Mouse (Mus musculus): ENCODE measurements around the gene Gm13283. TPM values are rescaled to one million over a fixed set of nuclear protein-coding genes. Genes with fewer than 3 reads are reported as not detected.

Gm13283 gene
- not detected in 2 replicates for total RNA-seq (2023)

GRCm38 (mm10) chr4:88759610-88760268 is at the start of gene Gm13283:
Gene Gm13283 (plus strand): TSS chr4:88760119.

GRCm38 (mm10) chr4:88721791-88722721 is 37.9 kb upstream of the Gm13283 start, which contains the start of the genes Gm26566 and Klhl9:
Gene Gm26566 (plus strand): TSS chr4:88721805.
Gene Klhl9 (minus strand): TSS chr4:88722465.

DNA sequence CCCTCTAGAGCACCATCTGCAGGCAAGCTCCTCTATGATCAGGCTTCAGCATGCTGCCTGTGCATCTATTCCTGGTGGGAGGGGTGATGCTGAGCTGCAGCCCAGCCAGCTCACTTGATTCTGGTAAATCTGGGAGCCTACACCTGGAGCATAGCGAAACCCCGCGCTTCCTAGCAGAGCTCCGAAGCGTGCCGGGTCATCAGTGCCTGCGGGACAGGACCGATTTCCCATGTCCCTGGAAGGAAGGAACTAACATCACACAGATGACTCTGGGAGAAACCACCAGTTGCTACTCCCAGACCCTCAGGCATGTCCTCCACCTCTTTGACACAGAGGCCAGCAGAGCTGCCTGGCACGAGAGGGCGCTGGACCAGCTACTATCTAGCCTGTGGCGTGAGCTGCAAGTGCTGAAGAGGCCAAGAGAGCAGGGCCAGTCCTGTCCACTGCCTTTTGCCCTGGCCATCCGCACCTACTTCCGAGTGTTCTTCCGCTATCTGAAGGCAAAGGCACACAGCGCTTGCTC is 5.0 kb upstream of the Gm13283 start, which contains the start of gene Gm13271:
TSS of gene Gm13271 (plus strand) at position 51 of the 523 bp plus-strand sequence.

GRCm38 (mm10) chr4:88773534-88773933 is 13.6 kb downstream of the Gm13283 start, which contains the start of gene Gm13290:
Gene Gm13290 (plus strand): TSS chr4:88773834.

GRCm38 (mm10) chr4:88776622-88777021 is 16.7 kb downstream of the Gm13283 start, which contains the start of gene Gm13289:
Gene Gm13289 (plus strand): TSS chr4:88776922.

DNA sequence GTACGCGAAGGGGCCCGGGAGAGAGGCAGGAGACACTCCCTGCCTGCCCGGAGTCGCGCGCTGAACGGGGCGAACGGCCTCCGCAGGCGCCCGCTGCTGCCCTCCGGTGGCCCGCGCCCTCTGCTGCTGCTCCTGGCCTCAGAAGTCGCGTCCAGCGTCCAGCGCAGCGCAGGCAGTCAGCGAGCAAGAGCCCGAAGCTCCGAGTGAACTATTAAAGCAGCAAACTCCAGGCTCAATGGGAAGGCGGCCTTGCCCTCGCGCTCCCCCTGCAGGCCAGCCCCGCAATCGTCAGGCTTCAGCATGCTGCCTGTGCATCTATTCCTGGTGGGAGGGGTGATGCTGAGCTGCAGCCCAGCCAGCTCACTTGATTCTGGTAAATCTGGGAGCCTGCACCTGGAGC is 19.6 kb downstream of the Gm13283 start, which contains the start of gene Gm13272:
TSS of gene Gm13272 (plus strand) at position 301 of the 400 bp plus-strand sequence.

DNA sequence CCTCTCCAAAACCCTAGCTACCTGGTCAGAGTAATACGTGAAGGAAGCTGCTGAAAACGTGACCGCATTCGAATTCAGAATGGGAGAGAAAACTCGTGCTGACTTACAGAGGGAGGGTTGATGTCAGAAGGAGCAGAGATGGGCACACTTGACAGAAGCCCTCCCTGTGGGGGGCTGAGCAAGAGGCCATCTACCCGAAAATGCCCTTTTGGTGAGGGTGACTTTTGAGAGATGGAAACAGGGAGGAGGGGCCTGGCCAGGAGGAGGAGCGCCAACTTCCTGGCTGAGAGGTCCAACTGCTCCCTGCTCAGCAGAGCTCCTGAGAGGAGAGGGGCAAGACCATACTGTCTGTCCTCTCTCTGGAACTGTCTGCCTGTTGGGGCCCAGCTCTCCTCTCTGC is 21.9 kb downstream of the Gm13283 start, which contains the start of gene Ifnz:
TSS of gene Ifnz (plus strand) at position 301 of the 400 bp plus-strand sequence.

DNA sequence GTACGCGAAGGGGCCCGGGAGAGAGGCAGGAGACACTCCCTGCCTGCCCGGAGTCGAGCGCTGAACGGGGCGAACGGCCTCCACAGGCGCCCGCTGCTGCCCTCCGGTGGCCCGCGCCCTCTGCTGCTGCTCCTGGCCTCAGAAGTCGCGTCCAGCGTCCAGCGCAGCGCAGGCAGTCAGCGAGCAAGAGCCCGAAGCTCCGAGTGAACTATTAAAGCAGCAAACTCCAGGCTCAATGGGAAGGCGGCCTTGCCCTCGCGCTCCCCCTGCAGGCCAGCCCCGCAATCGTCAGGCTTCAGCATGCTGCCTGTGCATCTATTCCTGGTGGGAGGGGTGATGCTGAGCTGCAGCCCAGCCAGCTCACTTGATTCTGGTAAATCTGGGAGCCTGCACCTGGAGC is 25.5 kb downstream of the Gm13283 start, which contains the start of gene Gm13276:
TSS of gene Gm13276 (plus strand) at position 301 of the 400 bp plus-strand sequence.

GRCm38 (mm10) chr4:88788402-88788801 is 28.5 kb downstream of the Gm13283 start, which contains the start of gene Gm13277:
Gene Gm13277 (plus strand): TSS chr4:88788632.

DNA sequence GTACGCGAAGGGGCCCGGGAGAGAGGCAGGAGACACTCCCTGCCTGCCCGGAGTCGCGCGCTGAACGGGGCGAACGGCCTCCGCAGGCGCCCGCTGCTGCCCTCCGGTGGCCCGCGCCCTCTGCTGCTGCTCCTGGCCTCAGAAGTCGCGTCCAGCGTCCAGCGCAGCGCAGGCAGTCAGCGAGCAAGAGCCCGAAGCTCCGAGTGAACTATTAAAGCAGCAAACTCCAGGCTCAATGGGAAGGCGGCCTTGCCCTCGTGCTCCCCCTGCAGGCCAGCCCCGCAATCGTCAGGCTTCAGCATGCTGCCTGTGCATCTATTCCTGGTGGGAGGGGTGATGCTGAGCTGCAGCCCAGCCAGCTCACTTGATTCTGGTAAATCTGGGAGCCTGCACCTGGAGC is 31.3 kb downstream of the Gm13283 start, which contains the start of gene Gm13278:
TSS of gene Gm13278 (plus strand) at position 301 of the 400 bp plus-strand sequence.

DNA sequence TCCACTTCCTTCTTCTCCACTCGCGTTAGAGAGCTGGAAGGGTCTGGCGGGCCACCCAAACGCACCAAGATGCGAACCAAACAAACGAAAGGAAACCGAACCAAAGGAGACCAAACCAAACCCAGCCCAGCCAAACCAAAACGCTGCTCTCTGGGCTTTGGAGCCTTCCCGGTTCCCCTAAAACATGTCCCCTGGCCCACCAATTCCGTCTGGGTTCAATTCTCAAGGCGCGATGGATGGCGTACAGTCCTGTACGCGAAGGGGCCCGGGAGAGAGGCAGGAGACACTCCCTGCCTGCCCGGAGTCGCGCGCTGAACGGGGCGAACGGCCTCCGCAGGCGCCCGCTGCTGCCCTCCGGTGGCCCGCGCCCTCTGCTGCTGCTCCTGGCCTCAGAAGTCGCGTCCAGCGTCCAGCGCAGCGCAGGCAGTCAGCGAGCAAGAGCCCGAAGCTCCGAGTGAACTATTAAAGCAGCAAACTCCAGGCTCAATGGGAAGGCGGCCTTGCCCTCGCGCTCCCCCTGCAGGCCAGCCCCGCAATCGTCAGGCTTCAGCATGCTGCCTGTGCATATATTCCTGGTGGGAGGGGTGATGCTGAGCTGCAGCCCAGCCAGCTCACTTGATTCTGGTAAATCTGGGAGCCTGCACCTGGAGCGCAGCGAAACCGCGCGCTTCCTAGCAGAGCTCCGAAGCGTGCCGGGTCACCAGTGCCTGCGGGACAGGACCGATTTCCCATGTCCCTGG is 34.2 kb downstream of the Gm13283 start, which contains the start of gene Gm13275:
TSS of gene Gm13275 (plus strand) at position 552 of the 740 bp plus-strand sequence.

DNA sequence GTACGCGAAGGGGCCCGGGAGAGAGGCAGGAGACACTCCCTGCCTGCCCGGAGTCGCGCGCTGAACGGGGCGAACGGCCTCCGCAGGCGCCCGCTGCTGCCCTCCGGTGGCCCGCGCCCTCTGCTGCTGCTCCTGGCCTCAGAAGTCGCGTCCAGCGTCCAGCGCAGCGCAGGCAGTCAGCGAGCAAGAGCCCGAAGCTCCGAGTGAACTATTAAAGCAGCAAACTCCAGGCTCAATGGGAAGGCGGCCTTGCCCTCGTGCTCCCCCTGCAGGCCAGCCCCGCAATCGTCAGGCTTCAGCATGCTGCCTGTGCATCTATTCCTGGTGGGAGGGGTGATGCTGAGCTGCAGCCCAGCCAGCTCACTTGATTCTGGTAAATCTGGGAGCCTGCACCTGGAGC is 37.2 kb downstream of the Gm13283 start, which contains the start of gene Gm13279:
TSS of gene Gm13279 (plus strand) at position 301 of the 400 bp plus-strand sequence.

DNA sequence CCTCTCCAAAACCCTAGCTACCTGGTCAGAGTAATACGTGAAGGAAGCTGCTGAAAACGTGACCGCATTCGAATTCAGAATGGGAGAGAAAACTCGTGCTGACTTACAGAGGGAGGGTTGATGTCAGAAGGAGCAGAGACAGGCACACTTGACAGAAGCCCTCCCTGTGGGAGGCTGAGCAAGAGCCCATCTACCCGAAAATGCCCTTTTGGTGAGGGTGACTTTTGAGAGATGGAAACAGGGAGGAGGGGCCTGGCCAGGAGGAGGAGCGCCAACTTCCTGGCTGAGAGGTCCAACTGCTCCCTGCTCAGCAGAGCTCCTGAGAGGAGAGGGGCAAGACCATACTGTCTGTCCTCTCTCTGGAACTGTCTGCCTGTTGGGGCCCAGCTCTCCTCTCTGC is 39.4 kb downstream of the Gm13283 start, which contains the start of gene Gm13285:
TSS of gene Gm13285 (plus strand) at position 301 of the 400 bp plus-strand sequence.

GRCm38 (mm10) chr4:88802954-88803353 is 43.0 kb downstream of the Gm13283 start, which contains the start of gene Gm13287:
Gene Gm13287 (plus strand): TSS chr4:88803254.

GRCm38 (mm10) chr4:88805231-88805630 is 45.3 kb downstream of the Gm13283 start, which contains the start of gene Gm13288:
Gene Gm13288 (plus strand): TSS chr4:88805531.

Other genes with a start within 250 kb of the Gm13283 start
- gene Ifnb1, start 237.3 kb upstream of the Gm13283 start, total RNA-seq (2023): not detected in 2 replicates
- not detected in 2 replicates for gene Ifna15, start 201.9 kb upstream of the Gm13283 start, total RNA-seq (2023)
- not detected in 2 replicates for gene Ifna14, start 188.3 kb upstream of the Gm13283 start, total RNA-seq (2023)
- not detected in 2 replicates for gene Ifna9, start 167.7 kb upstream of the Gm13283 start, total RNA-seq (2023)
- not detected in 2 replicates for gene Ifna12, start 156.7 kb upstream of the Gm13283 start, total RNA-seq (2023)
- not detected in 2 replicates for gene C87499, start 125.7 kb upstream of the Gm13283 start, total RNA-seq (2023)
- not detected in 2 replicates for gene Ifna13, start 115.7 kb upstream of the Gm13283 start, total RNA-seq (2023)
- not detected in 2 replicates for gene Ifna16, start 83.2 kb upstream of the Gm13283 start, total RNA-seq (2023)
- gene Ifna2, start 76.2 kb upstream of the Gm13283 start, total RNA-seq (2023): not detected in 2 replicates
- gene Ifnab, start 68.8 kb upstream of the Gm13283 start, total RNA-seq (2023): not detected in 2 replicates
- gene Gm26566, start 38.3 kb upstream of the Gm13283 start, total RNA-seq (2023): 0.63 TPM in 1 of 2 replicates, not detected in the other
- 48.2 and 49.4 TPM in 2 replicates for gene Klhl9, start 37.7 kb upstream of the Gm13283 start, total RNA-seq (2023)
- not detected in 2 replicates for gene Gm13271, start 5.3 kb upstream of the Gm13283 start, total RNA-seq (2023)
- 0.54 TPM in 1 of 2 replicates, not detected in the other for gene Gm13290, start 13.7 kb downstream of the Gm13283 start, total RNA-seq (2023)
- gene Gm13289, start 16.8 kb downstream of the Gm13283 start, total RNA-seq (2023): not detected in 2 replicates
- gene Gm13272, start 19.7 kb downstream of the Gm13283 start, total RNA-seq (2023): not detected in 2 replicates
- gene Ifnz, start 22.0 kb downstream of the Gm13283 start, total RNA-seq (2023): not detected in 2 replicates
- gene Gm13276, start 25.6 kb downstream of the Gm13283 start, total RNA-seq (2023): not detected in 2 replicates
- gene Gm13277, start 28.5 kb downstream of the Gm13283 start, total RNA-seq (2023): not detected in 2 replicates
- not detected in 2 replicates for gene Gm13278, start 31.4 kb downstream of the Gm13283 start, total RNA-seq (2023)
- gene Gm13275, start 34.4 kb downstream of the Gm13283 start, total RNA-seq (2023): not detected in 2 replicates
- gene Gm13279, start 37.3 kb downstream of the Gm13283 start, total RNA-seq (2023): not detected in 2 replicates
- 0.45 TPM in 1 of 2 replicates, not detected in the other for gene Gm13285, start 39.5 kb downstream of the Gm13283 start, total RNA-seq (2023)
- gene Gm13287, start 43.1 kb downstream of the Gm13283 start, total RNA-seq (2023): not detected in 2 replicates
- gene Gm13288, start 45.4 kb downstream of the Gm13283 start, total RNA-seq (2023): not detected in 2 replicates
- not detected in 2 replicates for gene Ifna7, start 56.1 kb downstream of the Gm13283 start, total RNA-seq (2023)
- gene Ifna11, start 59.8 kb downstream of the Gm13283 start, total RNA-seq (2023): not detected in 2 replicates
- gene Ifna6, start 67.3 kb downstream of the Gm13283 start, total RNA-seq (2023): not detected in 2 replicates
- not detected in 2 replicates for gene Ifna5, start 75.4 kb downstream of the Gm13283 start, total RNA-seq (2023)
- gene Ifna4, start 81.7 kb downstream of the Gm13283 start, total RNA-seq (2023): not detected in 2 replicates
- not detected in 2 replicates for gene Ifna1, start 90.0 kb downstream of the Gm13283 start, total RNA-seq (2023)
- not detected in 2 replicates for gene Ifne, start 120.1 kb downstream of the Gm13283 start, total RNA-seq (2023)

Measured in neutrophil, adult 65 days (primary cell).